Mouse (Mus musculus) CD8-positive naive resting alpha-beta T cell, adult 2 months (primary cell): ENCODE results near the gene Ddi1.
"Not testable (repeated sequence)": the region's sequence is repeated elsewhere in the genome, so short reads cannot be mapped to it uniquely, and the experiment has no call there.

ENCODE experiments used
- DNase-seq, 2 experiments: peaks; one replicate each; pipeline ENCODE4 v3.0.0; 2022; ENCODE audit warnings: low read depth in 2 of 2, low spot score in 2 of 2

Gene Ddi1

GRCm38 (mm10) chr9:6269796-6270280, at the start of gene Ddi1:
Ddi1 (minus strand) TSS chr9:6269846.
- DNase-seq = no peak

GRCm38 (mm10) chr9:6317114-6317513, 47.5 kb upstream of the Ddi1 start:
- DNase-seq = no peak

- no peak for DNase-seq
Observed at GRCm38 (mm10) chr9:6305847-6306246, 36.2 kb upstream of the Ddi1 start.

- DNase-seq = no peak
Observed at GRCm38 (mm10) chr9:6304590-6304989, 34.9 kb upstream of the Ddi1 start.

- no peak for DNase-seq
Observed at GRCm38 (mm10) chr9:6302050-6302449, 32.4 kb upstream of the Ddi1 start.

- DNase-seq = no peak
Observed at GRCm38 (mm10) chr9:6298547-6298946, 28.9 kb upstream of the Ddi1 start.

GRCm38 (mm10) chr9:6289211-6289696, 19.6 kb upstream of the Ddi1 start:
- DNase-seq = no peak

- DNase-seq = no peak
Observed at GRCm38 (mm10) chr9:6286770-6287169, 17.1 kb upstream of the Ddi1 start.

- no peak for DNase-seq
Observed at GRCm38 (mm10) chr9:6277526-6277925, 7.9 kb upstream of the Ddi1 start.

- no peak for DNase-seq
Observed at GRCm38 (mm10) chr9:6276395-6276794, 6.7 kb upstream of the Ddi1 start.

GRCm38 (mm10) chr9:6264820-6265219, 4.8 kb downstream of the Ddi1 start:
- DNase-seq = no peak

GRCm38 (mm10) chr9:6257072-6257471, 12.6 kb downstream of the Ddi1 start:
- DNase-seq = no peak

- no peak for DNase-seq
Observed at GRCm38 (mm10) chr9:6251990-6252389, 17.7 kb downstream of the Ddi1 start.

GRCm38 (mm10) chr9:6250320-6250719, 19.3 kb downstream of the Ddi1 start:
- no peak for DNase-seq

GRCm38 (mm10) chr9:6235982-6236381, 33.7 kb downstream of the Ddi1 start:
- not testable (repeated sequence) for DNase-seq

GRCm38 (mm10) chr9:6217505-6217904, 52.1 kb downstream of the Ddi1 start:
- DNase-seq = no peak

GRCm38 (mm10) chr9:6212862-6213261, 56.8 kb downstream of the Ddi1 start:
- no peak for DNase-seq
